Mouse (Mus musculus): ENCODE measurements around the gene Atoh7.

DNA sequence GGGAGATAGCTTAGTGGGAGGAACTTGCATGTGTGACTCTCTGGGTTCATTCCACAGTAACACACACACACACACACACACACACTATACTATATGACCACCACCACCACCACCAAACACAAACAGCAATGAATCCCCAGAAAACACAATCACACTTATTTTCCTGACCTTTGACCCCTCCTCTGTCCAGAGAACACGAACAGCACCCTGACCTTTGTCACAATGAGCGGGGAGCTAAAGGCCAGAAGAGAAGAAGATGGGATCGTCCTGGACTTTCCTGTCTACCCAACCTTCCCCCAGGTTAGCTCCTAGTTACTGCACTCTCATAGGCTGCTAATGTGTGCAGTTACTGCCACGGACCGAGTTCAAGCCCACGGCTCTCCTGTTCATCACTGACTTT is 47.4 kb upstream of the Atoh7 start:
- TF ChIP-seq CTCF (IDR thresholded peaks at IDR 0.05; ENCODE audit: extremely low read depth, insufficient read depth, low read length) (no peak), POLR2A (IDR thresholded peaks at IDR 0.05; ENCODE audit: extremely low read depth, insufficient read depth, low read length) (no peak)

Data from cortical plate, adult 2 months (tissue).